Mouse (Mus musculus) retina, postnatal 1 day (tissue): ENCODE data around the gene Coq8a.

ENCODE experiments used
- DNase-seq: peaks from one replicate; pipeline ENCODE4 v3.0.0-alpha.2; 2012

Coq8a gene

GRCm38 (mm10) chr1:180196508-180196907, 2.9 kb downstream of the Coq8a start:
- no peak for DNase-seq

DNA sequence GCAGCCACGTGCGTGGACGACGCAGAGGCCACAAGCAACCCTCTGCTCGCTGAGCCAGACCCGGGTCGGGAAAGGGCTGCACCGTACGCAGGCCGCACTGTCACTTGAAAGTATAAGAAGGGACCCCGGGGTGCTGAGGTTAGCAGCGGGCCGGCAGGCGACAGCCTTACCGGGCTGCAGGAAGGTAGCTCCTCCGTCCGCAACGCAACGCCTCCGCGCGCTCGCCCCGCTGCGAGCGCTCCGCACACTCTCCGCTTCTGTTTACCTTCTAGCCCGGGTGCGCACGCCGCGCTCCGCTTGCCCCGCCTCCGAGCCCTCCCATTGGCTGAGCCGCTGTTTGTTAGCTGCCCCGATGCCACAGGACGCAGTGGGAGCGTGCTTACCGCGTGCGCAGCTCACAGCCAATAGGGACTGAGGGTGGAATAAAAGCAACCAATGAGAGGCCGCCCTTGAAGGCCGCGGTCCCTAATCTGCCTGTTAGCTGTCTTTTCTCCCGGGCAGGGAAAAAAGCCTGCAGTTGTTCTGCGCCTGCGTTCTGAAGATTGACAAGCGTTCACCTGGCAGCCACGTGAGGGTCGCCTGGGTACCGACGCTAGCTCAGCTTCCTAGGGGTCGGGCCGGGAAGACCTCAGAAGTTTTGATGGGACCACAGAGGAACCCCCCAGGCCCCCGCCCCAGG, 3.6 kb downstream of the Coq8a start:
- DNase-seq = peak; percentile 99

DNA sequence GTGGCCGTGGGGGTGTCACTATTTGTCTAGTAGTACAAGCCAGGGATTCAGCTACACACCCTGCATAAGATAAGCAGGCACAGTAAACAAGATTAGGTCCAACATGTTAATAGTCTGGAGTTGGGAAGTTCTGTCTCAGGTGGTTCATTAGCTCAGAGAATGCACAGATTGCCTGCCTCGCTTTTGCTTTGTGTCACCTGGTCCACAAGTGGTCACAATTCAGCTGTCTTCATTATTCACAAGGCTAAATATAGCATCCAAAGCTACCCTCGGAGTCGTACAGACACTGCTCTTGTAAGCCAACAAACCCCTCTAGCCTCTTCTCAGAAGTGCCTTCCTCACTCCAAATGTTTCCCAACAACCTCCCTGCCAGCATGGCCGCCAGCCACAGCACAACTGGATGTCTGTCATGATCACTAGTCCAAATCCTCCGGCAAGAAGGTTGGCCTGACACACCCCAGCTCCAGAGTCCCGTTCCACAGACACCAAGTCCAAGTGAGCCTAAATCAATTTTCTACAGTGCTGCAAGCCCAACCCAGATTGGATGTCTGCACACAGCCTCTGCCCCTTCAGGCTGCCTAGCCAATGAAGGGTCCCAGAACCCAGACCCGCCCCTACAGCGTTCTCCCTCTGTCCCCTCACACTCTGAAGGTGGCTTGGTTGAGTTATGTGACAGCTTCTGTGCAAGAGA, 4.5 kb downstream of the Coq8a start:
- DNase-seq = peak; percentile 56

DNA sequence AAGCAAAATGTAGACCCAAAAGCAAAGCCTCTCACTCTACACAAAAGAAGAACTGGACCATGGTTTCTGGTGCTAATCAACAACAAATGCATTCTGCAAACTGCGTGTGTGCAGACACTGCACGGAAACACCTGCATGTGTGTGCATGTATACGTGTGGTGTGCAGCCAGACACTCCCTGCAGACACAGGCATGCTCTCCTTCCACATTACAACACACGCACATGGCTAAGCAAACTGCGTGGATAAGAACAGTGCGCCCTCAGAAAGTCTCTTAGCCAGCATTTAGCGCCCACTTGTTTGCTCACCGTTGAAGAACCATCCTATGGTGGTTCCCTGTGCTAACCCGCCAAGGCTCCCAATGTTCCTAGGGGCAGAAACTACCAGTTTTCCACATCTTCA, 5.4 kb downstream of the Coq8a start:
- no peak for DNase-seq

GRCm38 (mm10) chr1:180193391-180193935, 5.9 kb downstream of the Coq8a start:
- DNase-seq = no peak

DNA sequence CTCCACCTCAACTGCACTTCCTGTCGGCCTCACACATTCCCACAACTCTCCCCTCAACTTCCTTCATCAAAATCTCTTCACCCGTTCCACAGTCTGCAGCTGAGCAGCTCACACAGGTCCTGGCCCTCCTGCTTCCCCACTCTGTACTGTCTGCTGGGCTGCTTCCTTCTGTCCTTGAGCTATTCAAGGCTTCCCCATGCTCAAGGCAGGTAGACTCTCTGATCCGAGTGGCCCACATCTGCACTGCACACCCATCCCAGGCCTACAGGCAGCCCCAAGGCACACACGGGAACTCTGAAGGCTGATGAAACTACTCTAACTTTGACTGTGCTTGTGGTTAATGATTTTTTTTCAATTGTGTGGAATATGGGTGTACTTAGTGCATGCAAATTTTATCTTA, 6.5 kb downstream of the Coq8a start:
- DNase-seq = no peak

GRCm38 (mm10) chr1:180191651-180192220, 7.7 kb downstream of the Coq8a start:
- DNase-seq = no peak

DNA sequence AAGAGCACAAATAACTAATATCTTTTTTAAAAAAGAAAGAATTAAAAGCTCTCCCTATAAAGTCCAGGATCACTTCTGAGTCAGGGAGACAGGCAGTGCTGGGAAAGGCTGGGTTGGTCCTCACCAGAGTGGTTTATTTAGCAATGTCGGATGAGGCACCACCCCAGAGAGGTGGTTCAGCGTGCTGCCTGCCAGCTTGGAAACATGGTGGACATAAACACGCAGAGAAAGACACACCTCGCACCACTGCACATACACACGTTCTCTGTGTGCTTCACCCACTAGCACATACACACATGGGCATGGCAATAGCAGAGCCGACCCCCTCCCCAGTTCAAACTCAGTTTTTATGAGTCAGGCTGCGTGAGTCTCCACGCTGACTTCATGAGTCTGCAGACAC, 8.3 kb downstream of the Coq8a start:
- DNase-seq = no peak

GRCm38 (mm10) chr1:180188951-180189350, 10.5 kb downstream of the Coq8a start:
- DNase-seq = no peak

GRCm38 (mm10) chr1:180186371-180186770, 13.0 kb downstream of the Coq8a start:
- DNase-seq = no peak

GRCm38 (mm10) chr1:180185877-180186276, 13.5 kb downstream of the Coq8a start:
- DNase-seq = no peak

DNA sequence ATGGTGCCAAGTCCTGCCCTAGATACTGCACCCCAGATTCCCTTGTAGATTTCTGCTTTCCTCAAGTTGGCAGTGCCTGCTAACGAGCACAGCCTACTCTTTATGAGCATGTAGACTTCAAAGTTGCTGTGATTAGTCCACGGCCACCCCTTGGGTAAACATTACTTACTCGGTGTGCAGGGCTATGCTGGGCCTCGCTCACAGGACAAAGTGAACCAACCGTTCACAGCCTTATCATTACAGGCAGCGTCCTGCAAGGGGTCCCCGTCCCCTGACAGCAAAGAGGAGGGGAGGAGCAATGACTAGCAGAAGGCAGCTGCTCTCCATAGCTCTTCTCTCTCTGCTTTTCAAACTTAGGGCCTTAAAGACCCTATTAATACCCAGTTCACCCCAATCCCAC, 14.6 kb downstream of the Coq8a start:
- DNase-seq = no peak

DNA sequence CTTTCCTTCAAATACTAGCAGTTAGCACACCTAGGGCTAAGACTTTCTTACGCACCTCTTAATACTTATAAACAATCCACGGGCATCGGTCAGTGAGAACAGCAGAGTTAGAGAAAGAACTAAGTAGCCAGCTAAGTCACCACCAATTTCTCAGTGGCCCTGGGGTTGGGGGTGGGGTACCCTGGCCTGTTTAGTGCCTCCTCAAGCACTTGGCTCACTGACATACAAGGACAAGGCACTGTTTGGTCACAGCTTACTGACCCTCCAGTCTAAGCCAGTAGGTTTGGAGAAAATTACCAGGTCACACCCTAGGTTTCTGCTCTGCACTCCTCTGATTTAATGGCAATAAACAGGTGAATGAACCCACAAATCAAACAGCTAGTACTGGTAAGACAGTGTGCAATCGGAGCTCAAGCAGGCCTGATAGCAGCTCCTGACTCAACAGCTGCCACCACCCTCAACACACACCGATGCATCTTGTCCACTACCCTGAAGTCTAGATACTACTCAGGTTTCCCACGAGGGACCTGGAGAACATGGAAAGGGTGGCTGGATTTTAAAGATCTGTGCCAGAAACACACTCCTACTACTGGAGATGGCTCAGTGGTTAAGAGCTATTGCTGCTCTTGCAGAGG, 15.8 kb downstream of the Coq8a start:
- no peak for DNase-seq

- DNase-seq = peak; percentile 25
These were observed 16.7 kb downstream of the Coq8a start for GRCm38 (mm10) chr1:180182731-180183130.

- no peak for DNase-seq
These were observed 17.5 kb downstream of the Coq8a start for GRCm38 (mm10) chr1:180181966-180182319.

GRCm38 (mm10) chr1:180181304-180181965, 18.0 kb downstream of the Coq8a start:
- no peak for DNase-seq

- no peak for DNase-seq
These were observed 19.6 kb downstream of the Coq8a start for GRCm38 (mm10) chr1:180179840-180180239.

DNA sequence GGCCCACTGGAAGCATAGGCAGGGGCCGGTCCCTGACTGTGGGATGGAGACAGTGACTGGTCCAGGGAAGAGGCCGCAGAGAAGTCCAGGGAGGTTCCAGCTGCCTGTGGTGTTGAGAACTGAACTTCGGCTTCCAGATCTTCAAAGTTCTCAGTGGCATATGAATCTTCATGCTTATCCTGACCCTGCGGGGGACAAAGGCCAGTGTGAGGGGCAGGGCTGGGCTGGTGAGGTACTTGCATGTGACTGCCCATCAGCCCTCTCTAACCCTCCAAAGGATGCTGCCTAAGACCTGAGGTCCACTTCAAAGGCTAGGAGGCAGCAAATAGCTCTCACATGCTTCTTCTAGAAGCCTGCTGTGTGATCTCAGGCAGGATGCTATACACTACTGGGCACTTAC, 20.3 kb downstream of the Coq8a start:
- no peak for DNase-seq

DNA sequence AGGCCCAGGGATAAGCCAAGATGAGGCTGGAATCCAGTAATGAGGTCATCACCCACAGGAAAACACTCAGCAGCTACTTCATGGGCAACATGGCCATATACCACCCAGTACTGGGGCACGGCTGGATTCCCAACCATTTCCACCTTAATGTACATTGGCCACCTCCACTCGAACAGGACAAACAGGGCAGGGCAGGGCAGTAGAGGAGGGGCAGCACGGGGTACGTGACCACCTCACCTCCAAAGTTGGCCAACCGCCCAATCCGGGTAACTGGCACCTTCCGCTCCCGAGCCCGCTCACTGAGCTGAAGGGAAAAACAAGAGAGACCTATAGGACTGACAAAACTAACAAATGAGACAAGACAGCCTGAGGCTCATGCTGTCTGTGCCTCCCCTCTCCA, 21.1 kb downstream of the Coq8a start:
- DNase-seq = no peak

DNA sequence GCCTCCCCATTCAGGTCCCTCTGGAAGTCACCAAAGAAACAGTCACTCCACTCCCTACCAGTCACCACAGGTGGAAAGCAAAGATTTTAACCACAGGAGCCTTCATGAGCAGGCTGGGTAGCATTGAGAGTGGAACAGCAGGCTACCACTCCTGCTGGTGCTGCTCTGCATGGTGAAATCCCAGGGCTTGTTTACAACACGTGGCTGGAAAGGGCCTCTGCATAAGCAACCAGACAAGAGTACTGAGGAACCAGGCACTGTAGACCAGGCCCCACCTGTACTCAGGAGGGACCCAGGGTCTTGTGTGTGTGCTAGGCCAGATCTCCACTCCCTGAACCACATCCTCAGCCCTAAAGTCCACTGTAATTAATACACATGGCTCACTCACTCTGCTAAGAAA, 22.6 kb downstream of the Coq8a start:
- DNase-seq = no peak

- DNase-seq = no peak
These were observed 23.8 kb downstream of the Coq8a start for GRCm38 (mm10) chr1:180175635-180176034.

- peak; percentile 57 for DNase-seq
These were observed 24.2 kb downstream of the Coq8a start for GRCm38 (mm10) chr1:180175167-180175566.

GRCm38 (mm10) chr1:180174718-180175117, 24.7 kb downstream of the Coq8a start:
- no peak for DNase-seq
